Mouse (Mus musculus): ENCODE data around the gene Trmt1. TPM values are rescaled to one million over a fixed set of nuclear protein-coding genes. Genes with fewer than 3 reads are reported as not detected.

Trmt1 gene
- polyA plus RNA-seq, 1 experiment from 2014 or later = 66.8 TPM

GRCm38 (mm10) chr8:84657203-84657602 is 28.9 kb upstream of the Trmt1 start:
- Histone ChIP-seq H3K4me3 (ENCODE audit: low read length) (no peak overlapping the region), H3K9ac (ENCODE audit: low read depth, low read length) (no peak overlapping the region), H3K4me1 (ENCODE audit: control insufficient read depth, insufficient read depth, low read depth, low read length) (peaks cover 39% of the 10 kb centered on the region), H3K27ac (ENCODE audit: low read depth, low read length) (peak overlapping the region; percentile 77; the same call in 1 of the 2 replicates), H3K4me2 (ENCODE audit: low read length) (peak overlapping the region; percentile 57), H3K9me3 (ENCODE audit: control insufficient read depth, low read length) (no peaks in the 10 kb centered on the region), H3K27me3 (replicated peaks; ENCODE audit: control insufficient read depth, insufficient read depth, low read length) (0 out of 2 replicates have a peak, but pooled peaks cover 2% of the 10 kb centered on the region), H3K36me3 (ENCODE audit: control insufficient read depth, insufficient read depth, low read length) (no peaks in the 10 kb centered on the region)
- ATAC-seq = no peak

DNA sequence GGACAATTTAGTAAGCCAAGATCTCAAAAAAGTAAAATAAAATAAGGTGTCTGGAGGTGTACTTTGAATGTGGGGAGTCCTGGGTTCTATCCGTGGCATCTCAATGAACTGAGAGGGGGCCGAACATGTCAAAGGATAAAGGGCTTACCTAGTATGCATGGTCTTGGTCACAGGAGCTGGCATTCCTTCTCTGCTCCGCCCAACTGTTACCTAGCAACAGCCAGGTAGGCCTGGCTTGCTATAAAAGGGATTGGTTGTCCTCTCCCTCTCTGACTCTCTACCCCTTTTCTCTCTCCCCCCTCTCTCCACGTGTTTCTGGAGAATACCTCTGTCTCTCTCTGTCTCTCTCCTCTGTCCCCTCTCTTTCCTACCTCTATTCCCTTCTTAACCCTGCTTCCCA is 28.4 kb upstream of the Trmt1 start:
- no peak for ATAC-seq
- Histone ChIP-seq H3K27me3 (replicated peaks; ENCODE audit: control insufficient read depth, insufficient read depth, low read length) (0 out of 2 replicates have a peak, but pooled peaks cover 2% of the 10 kb centered on the region), H3K9me3 (ENCODE audit: control insufficient read depth, low read length) (no peaks in the 10 kb centered on the region), H3K9ac (ENCODE audit: low read depth, low read length) (no peak overlapping the region), H3K4me1 (ENCODE audit: control insufficient read depth, insufficient read depth, low read depth, low read length) (peaks cover 41% of the 10 kb centered on the region), H3K4me2 (ENCODE audit: low read length) (no peak overlapping the region), H3K27ac (ENCODE audit: low read depth, low read length) (no peak overlapping the region), H3K4me3 (ENCODE audit: low read length) (no peak overlapping the region), H3K36me3 (ENCODE audit: control insufficient read depth, insufficient read depth, low read length) (no peaks in the 10 kb centered on the region)
- WGBS = 56% methylated on average over 4 of the region's 4 CpGs

- no peaks in the 10 kb centered on the region for H3K9me3 ChIP-seq (ENCODE audit: control insufficient read depth, low read length)
- no peaks in the 10 kb centered on the region for H3K36me3 ChIP-seq (ENCODE audit: control insufficient read depth, insufficient read depth, low read length)
- H3K4me1 ChIP-seq (ENCODE audit: control insufficient read depth, insufficient read depth, low read depth, low read length) = peaks cover 47% of the 10 kb centered on the region
- no peak overlapping the region for H3K4me2 ChIP-seq (ENCODE audit: low read length)
- no peak overlapping the region for H3K27ac ChIP-seq (ENCODE audit: low read depth, low read length)
- 63% methylated on average over 1 of the region's 1 CpGs for WGBS
- 0 out of 2 replicates have a peak, but pooled peaks cover 2% of the 10 kb centered on the region for H3K27me3 ChIP-seq (replicated peaks; ENCODE audit: control insufficient read depth, insufficient read depth, low read length)
- H3K4me3 ChIP-seq (ENCODE audit: low read length) = no peak overlapping the region
- no peak overlapping the region for H3K9ac ChIP-seq (ENCODE audit: low read depth, low read length)
- no peak for ATAC-seq
These were observed 27.2 kb upstream of the Trmt1 start for GRCm38 (mm10) chr8:84658951-84659350.

GRCm38 (mm10) chr8:84659936-84660818 is 25.9 kb upstream of the Trmt1 start:
- peaks cover 47% of the 10 kb centered on the region for H3K4me1 ChIP-seq (ENCODE audit: control insufficient read depth, insufficient read depth, low read depth, low read length)
- H3K4me3 ChIP-seq (ENCODE audit: low read length) = peak overlapping the region; percentile 67
- no peak for ATAC-seq
- 0 out of 2 replicates have a peak, but pooled peaks cover 2% of the 10 kb centered on the region for H3K27me3 ChIP-seq (replicated peaks; ENCODE audit: control insufficient read depth, insufficient read depth, low read length)
- no peaks in the 10 kb centered on the region for H3K36me3 ChIP-seq (ENCODE audit: control insufficient read depth, insufficient read depth, low read length)
- H3K9ac ChIP-seq (ENCODE audit: low read depth, low read length) = peak overlapping the region; percentile 41
- H3K4me2 ChIP-seq (ENCODE audit: low read length) = peak overlapping the region; percentile 79
- H3K27ac ChIP-seq (ENCODE audit: low read depth, low read length) = peak overlapping the region; percentile 31
- no peaks in the 10 kb centered on the region for H3K9me3 ChIP-seq (ENCODE audit: control insufficient read depth, low read length)
- 4% methylated on average over 33 of the region's 33 CpGs for WGBS

DNA sequence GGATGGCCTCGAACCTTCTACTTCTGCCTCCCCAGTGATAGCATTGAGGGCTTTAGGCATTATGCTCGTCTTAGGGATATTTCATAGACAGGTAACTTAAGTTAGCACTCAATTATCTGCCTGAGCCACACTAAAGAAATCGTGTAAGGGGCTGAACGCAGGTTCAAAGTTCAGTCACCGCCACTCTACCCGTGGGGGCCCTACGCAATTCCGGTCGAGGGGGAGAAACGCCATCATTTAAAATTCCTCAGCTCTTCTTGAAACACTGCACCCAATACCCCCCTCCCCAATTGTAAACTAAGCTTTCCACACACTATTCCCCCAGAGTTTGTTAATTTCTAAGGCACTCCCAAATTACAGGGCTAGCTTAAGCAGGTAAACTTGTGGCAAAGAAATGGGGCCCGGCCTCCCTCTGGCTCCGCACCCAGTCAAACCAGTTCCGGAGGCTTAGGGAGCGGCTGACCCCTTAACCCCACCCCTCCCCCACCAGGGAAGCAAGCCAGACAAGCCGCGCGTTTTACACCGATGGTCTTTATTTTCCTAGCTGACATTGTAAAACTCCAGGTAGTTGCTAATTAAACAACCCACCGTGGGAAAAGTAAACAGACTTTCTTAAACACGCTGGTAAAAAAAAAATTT is 25.2 kb upstream of the Trmt1 start:
- H3K9me3 ChIP-seq (ENCODE audit: control insufficient read depth, low read length) = no peaks in the 10 kb centered on the region
- H3K4me3 ChIP-seq (ENCODE audit: low read length) = peak overlapping the region; percentile 67
- WGBS = 2% methylated on average over 20 of the region's 20 CpGs
- peak overlapping the region; percentile 25; the same call in 1 of the 2 replicates for H3K27ac ChIP-seq (ENCODE audit: low read depth, low read length)
- 0 out of 2 replicates have a peak, but pooled peaks cover 2% of the 10 kb centered on the region for H3K27me3 ChIP-seq (replicated peaks; ENCODE audit: control insufficient read depth, insufficient read depth, low read length)
- ATAC-seq = no peak
- H3K9ac ChIP-seq (ENCODE audit: low read depth, low read length) = peak overlapping the region; percentile 73
- H3K4me1 ChIP-seq (ENCODE audit: control insufficient read depth, insufficient read depth, low read depth, low read length) = peaks cover 49% of the 10 kb centered on the region
- H3K36me3 ChIP-seq (ENCODE audit: control insufficient read depth, insufficient read depth, low read length) = no peaks in the 10 kb centered on the region
- H3K4me2 ChIP-seq (ENCODE audit: low read length) = peak overlapping the region; percentile 79

DNA sequence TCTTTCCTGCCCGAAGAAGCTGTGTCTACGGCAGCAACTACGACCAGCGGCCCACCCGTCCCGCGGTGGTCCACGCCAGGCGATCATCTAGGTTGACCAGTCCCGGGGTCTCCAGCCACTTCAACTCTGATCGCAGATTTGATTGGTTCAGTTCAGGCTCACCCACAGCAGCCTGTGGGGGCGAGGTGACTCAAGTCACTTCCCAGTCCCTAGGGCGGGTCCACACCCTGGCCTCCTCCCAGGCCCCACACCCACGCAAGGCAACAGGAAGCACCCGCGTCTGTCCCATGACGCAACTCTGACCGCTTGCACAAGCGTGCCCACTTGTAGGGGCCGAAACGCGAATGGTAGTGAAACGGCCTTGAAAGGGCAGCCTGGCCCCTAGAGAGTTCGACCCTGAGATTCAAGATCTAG is 24.6 kb upstream of the Trmt1 start:
- H3K9me3 ChIP-seq (ENCODE audit: control insufficient read depth, low read length) = no peaks in the 10 kb centered on the region

GRCm38 (mm10) chr8:84661961-84662571 is 24.0 kb upstream of the Trmt1 start:
- Histone ChIP-seq H3K4me3 (ENCODE audit: low read length) (peak overlapping the region; percentile 67), H3K9ac (ENCODE audit: low read depth, low read length) (peak overlapping the region; percentile 73), H3K9me3 (ENCODE audit: control insufficient read depth, low read length) (no peaks in the 10 kb centered on the region), H3K36me3 (ENCODE audit: control insufficient read depth, insufficient read depth, low read length) (no peaks in the 10 kb centered on the region), H3K4me1 (ENCODE audit: control insufficient read depth, insufficient read depth, low read depth, low read length) (peaks cover 43% of the 10 kb centered on the region), H3K27me3 (replicated peaks; ENCODE audit: control insufficient read depth, insufficient read depth, low read length) (0 out of 2 replicates have a peak, but pooled peaks cover 2% of the 10 kb centered on the region), H3K4me2 (ENCODE audit: low read length) (peak overlapping the region; percentile 79), H3K27ac (ENCODE audit: low read depth, low read length) (peak overlapping the region; percentile 60)
- WGBS = under 1% methylated on average over 55 of the region's 61 CpGs
- ATAC-seq = peak; percentile 1; the same call in 1 of the 2 replicates

More for the DNA sequence above, 24.6 kb upstream of the Trmt1 start:
- peak overlapping the region; percentile 67 for H3K4me3 ChIP-seq (ENCODE audit: low read length)
- H3K27ac ChIP-seq (ENCODE audit: low read depth, low read length) = peak overlapping the region; percentile 60
- no peaks in the 10 kb centered on the region for H3K36me3 ChIP-seq (ENCODE audit: control insufficient read depth, insufficient read depth, low read length)
- ATAC-seq = no peak
- under 1% methylated on average over 24 of the region's 24 CpGs for WGBS
- 0 out of 2 replicates have a peak, but pooled peaks cover 2% of the 10 kb centered on the region for H3K27me3 ChIP-seq (replicated peaks; ENCODE audit: control insufficient read depth, insufficient read depth, low read length)
- peaks cover 48% of the 10 kb centered on the region for H3K4me1 ChIP-seq (ENCODE audit: control insufficient read depth, insufficient read depth, low read depth, low read length)
- peak overlapping the region; percentile 73 for H3K9ac ChIP-seq (ENCODE audit: low read depth, low read length)
- H3K4me2 ChIP-seq (ENCODE audit: low read length) = peak overlapping the region; percentile 79

GRCm38 (mm10) chr8:84662581-84663065 is 23.5 kb upstream of the Trmt1 start, which contains the start of gene Ier2:
TSS of gene Ier2 (minus strand) at chr8:84662852.
- 0 out of 2 replicates have a peak, but pooled peaks cover 2% of the 10 kb centered on the region for H3K27me3 ChIP-seq (replicated peaks; ENCODE audit: control insufficient read depth, insufficient read depth, low read length)
- peak; percentile 82 for ATAC-seq
- peak within 1 kb of the TSS; percentile 73 for H3K9ac ChIP-seq (ENCODE audit: low read depth, low read length)
- peak within 1 kb of the TSS; percentile 67 for H3K4me3 ChIP-seq (ENCODE audit: low read length)
- WGBS = 0% methylated on average over 27 of the region's 27 CpGs
- peak within 1 kb of the TSS; percentile 60 for H3K27ac ChIP-seq (ENCODE audit: low read depth, low read length)
- H3K9me3 ChIP-seq (ENCODE audit: control insufficient read depth, low read length) = no peaks in the 10 kb centered on the region
- peaks cover 43% of the 10 kb centered on the region for H3K4me1 ChIP-seq (ENCODE audit: control insufficient read depth, insufficient read depth, low read depth, low read length)
- no peaks in the 10 kb centered on the region for H3K36me3 ChIP-seq (ENCODE audit: control insufficient read depth, insufficient read depth, low read length)
- H3K4me2 ChIP-seq (ENCODE audit: low read length) = peak within 1 kb of the TSS; percentile 79
